Mouse (Mus musculus) thymus, postnatal 25 days (tissue): ENCODE results near the gene Cdkn3.
"Not testable (repeated sequence)": the region's sequence is repeated elsewhere in the genome, so short reads cannot be mapped to it uniquely, and the experiment has no call there.

Experiments
- DNase-seq: peaks from one replicate; pipeline ENCODE4 v3.0.0; 2022

The Cdkn3 gene

DNA sequence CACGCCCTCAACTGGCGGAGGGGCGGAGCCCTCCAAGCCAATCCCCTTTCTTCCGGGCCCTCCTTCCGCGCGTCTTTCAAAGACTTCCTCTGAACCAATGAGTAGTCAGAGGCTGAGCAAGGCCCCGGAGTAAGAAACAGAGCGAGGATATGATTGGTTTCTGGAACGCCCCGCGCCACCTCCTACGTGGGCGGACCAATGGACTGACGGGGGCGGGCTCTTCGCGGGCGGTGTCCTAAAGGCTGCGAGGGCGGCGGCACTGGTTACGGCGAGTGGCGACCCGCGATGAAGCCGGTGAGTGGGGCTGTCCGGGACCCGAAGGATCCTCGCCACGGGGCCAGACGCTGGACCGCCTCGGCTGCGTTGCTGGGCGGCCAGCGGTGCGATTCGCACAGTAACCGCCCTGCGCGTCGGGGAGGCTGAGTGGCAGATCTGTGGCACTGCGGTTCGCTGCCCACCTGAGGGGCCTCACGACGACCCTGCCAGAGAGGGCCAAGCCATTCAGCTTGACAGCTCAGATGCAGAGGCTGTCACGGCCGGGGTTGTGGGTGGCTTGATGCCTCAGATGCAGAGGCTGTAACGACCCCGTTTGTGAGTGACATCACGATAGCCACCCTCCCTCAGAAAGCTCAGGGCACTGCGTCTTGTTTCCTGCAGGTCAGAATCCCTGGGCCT lies at the start of gene Cdkn3:
Gene Cdkn3 (plus strand): TSS at position 187 of the 675 bp plus-strand sequence.
- DNase-seq: peak; percentile 91

DNA sequence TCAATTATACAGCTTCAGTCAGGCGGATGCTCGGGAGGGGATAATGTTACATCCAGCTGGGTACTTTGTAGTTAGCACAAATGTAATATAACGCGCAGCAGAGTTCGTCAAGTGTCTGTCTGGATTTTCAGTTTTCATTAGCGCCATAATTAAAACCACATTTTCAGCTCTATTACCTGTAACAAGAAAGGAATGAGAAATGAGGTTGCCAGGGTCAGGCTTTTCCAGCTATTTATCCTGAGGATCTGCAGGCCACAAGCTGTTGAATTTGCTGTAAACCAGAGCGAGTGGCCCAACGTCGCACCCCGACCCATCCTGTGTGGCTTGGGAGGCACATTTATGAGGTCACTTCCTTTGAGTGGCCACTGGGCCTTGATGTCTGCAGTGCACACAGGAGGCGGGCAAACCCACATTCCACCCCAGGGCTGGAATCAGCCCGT lies 41.8 kb upstream of the Cdkn3 start:
- DNase-seq: no peak

DNA sequence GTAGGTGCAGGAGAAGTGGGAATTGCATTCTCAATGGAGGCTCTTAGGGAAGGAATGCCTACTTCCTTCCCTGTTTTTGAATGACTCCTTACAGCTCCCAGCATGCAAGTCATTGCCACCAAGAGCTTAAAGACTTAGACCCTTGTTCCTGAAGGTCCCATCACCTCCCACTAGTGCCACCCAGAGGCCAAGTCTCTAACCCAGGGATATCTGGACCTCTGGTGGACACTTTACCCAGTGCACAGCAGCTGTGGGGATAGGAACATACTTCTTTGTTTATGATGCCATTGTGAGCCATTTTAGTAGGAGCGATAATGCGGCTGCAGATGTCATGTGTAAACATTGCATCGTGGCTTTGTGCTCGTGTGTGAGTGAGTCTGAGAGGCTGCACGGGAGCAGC lies 38.3 kb upstream of the Cdkn3 start:
- DNase-seq: no peak

DNA sequence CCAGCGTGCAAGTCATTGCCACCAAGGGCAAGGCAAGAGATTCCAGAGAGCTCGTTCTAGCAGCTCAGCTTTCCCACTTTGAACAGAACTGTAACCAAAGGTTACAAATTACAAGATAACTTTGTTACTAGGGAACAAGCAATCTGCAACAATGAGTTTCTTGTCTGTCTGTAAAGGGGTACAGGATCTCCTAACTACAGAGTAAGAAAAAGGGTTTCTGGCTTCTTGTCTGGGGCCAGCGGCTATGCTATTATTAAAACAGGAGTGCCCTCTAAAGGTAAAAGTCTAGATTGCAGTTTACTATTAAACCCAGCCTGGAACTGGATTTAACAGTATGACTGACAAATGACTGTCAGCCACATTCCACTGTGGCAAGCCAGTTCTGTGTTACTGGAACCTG lies 36.5 kb upstream of the Cdkn3 start:
- no peak for DNase-seq

DNA sequence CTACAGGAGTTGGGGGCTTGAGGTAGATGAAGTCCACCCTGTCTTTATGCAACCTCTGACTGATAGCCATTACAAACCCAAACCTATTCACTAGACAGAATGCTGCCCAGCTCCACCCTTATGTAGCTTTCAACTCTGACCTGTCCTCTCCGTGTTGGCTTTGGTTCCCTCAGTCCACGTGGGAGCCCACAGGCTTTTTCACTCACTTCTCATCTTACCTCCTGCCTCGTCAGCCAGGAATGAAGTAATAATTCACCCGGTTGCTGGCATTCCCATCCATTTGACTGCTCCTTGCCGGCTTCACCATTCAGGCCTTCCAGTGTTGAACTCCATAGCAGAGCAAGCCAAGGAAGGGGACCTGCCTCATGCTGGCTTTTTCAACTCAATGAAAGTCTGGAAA lies 35.4 kb upstream of the Cdkn3 start:
- no peak for DNase-seq

DNA sequence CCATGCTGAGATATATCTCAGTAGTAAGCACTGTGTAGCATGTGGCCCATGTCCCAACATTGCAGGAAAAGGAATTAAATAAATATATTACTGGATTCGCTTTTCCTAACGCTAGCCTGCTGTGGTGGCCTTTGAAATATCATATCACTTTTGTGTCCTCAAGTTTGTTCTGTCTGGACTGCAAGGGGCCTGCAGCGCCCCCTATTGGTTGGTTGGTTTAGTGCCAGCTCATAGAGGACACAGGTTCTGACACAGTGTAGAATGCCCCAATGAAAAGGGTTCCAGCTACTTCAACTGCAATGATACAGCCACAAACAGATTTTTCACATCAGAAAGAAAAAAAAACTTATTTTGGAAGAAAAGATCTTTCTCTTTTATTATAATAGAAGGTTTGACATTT lies 34.6 kb upstream of the Cdkn3 start:
- peak; percentile 26 for DNase-seq

DNA sequence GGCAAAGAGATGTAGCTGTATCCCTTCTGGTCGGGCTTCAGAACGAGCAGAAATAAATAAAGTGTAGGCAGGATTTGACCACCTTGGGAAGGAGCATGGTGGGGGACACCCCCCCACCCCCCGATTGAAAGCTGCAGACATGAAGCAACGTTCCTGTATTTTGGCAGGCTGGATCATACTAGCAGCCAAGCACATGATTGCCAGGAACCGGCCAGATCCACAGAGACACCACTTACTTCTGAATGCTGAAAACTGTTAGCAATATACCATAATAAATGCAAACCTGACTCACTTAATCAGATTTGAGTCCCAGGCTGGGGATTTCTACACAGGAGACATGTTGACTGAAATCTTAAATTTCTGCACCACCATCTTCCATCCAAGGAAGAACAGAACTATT lies 26.1 kb upstream of the Cdkn3 start:
- no peak for DNase-seq

DNA sequence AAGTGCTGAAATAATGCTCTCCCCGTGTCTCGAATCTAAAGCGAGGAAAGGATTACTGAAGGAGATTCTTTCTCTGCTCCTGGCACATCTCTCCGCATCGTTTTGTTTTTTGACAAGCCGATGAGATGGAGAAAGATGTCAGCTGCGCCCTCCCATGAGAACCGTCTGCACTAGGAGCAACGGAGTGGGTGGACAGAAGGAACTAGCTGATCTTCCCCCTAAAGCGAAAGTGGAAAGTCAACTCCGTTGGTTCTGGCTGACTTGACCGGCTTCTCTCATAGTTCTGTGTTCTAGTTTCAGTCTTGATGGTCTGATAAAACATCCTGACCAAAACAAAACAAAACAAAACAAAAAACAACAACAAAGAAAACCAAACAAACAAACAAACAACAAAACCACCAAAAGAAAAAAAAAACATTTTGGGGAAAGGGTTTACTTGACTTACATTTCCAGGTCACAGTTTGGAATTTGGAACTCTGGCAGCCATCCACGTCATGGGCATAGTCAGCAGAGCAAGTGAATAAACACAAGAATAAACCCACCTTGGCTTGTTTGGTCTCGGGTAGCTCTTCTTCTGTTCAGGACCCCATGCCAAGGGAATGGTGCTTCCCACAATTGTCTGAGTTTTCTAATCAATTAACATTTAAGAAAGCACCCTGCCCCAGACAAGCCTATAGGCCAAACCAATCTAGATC lies 25.4 kb upstream of the Cdkn3 start:
- no peak for DNase-seq

DNA sequence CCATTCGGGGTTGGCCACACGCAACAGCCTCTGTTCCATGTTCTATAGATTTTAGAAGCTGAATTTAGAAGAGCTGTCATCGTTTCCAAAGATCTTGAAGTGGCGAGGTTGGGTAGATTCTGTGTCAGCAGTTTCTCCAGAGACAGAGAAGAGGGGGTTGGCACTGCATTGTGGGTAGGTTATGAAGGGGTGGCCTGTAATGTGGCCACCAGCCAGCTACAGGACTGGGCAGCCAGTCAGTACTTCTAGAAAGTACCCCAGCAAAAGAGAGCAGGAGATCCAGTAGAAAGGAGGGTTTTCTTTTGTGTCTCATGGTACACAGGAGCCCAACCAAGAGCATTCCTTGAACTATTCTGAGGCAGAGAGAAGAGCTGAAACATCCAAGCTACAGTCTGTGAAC lies 24.0 kb upstream of the Cdkn3 start:
- DNase-seq: no peak

DNA sequence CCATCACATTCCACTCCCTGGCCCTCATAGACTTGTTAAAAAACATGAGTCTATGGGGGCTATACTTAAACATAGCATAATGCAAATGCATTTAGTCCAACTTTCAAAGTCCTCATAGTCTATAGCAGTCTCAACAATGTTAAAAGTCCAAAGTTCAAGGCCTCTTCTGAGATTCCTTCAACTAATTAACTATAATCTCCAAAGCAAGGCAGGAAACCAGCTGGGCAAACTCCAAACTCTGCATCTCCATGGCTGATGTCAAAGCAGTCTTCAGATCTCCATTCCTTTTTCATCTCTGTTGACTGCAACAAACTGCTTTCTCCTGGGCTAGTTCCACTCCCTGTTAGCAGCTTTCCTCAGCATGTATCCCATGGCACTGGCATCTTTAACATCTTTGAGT lies 23.0 kb upstream of the Cdkn3 start:
- not testable (repeated sequence) for DNase-seq

DNA sequence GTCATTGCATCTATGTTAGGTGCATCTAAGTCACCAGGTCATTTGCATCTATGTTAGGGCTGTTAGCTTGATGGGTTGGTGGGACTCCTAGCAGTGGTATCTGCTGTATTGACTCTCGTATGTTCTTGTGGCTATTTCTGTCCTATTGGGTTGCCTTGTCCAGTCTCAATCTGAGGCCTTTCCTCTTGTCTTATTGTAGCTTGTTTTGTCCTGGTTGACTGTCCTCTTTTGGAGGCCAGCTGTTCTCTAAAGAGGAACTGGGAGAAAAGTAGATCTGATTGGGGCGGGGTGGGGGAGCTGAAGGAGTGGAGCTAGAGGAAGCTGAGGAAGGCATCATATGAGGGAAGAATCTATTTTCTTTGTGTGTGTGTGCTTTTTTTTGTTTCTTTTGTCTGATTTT lies 17.7 kb upstream of the Cdkn3 start:
- no peak for DNase-seq

DNA sequence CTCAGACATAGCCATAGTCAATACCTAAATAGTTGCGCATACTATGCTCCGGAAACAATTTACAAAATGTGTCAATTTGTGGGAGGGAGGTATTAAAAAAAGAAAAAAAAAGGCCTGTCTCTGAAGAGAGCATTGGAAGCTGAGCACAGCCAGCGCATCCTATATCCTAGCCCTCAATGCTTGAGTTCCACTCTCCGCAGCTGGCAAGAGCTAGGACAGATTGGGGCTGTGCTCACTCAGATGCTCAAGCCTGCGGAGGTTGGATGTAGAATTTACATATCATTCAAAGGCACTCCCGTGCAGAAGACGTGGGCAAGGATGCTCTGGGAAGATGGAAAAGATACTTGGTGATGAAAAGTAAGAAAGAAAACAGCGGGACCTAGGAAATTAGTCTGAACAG lies 14.9 kb upstream of the Cdkn3 start:
- no peak for DNase-seq

DNA sequence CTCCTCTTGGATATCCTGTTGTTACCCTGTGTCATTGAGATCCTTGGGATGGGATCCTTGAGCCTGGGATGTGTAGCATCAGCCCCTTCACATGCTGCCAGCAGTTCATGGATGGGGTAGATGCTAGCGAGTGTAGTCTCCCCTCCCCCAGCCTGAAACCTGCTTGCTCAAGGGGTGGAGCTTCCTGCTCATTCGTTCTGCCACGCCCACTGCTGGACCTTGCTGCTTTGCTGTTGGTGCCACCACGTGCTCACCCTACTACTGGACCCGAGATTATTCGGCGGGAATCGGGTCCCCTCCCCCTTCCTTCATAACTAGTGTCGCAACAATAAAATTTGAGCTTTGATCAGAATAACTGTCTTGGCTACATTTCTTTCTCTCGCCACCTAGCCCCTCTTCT lies 6.0 kb upstream of the Cdkn3 start:
- DNase-seq: not testable (repeated sequence)

DNA sequence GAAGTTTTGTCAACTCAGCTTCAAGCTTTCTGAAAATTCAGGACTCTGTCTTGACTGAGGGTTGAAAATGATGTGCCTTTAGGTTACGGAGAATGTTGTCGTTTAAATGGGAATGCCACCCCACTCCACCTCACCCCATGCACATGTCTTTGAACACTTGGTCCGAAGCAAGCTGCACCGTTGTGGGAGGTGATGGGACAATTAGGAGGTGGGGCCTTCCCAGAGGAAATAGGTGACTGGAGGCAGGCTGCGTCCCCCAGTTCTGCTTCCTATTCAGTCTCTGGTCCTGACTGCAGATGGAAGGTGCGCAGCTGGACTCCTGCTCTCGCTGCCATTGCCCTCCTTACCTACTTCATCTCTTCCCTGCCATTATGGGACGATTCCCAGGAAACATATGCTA lies 4.5 kb upstream of the Cdkn3 start:
- no peak for DNase-seq

DNA sequence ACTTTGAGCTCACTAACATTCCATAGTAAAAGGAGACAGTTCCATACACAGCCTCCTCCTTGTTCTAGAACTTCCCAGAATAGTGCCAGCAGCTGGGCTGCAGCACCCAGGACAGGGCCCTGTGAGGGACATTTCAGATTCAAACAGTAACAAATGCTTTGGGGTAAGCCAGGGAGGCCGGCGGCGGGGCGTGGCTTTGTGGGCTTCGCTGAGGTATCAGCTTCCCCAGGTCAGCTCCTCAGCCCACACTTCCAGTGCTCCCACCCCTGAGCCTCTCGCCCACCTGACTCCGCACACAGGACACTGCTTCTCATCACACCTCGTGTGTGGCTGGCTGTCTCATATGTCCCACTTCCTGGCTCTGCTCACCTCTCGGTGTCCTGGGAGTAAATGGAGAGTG lies 2.6 kb upstream of the Cdkn3 start:
- DNase-seq: no peak

DNA sequence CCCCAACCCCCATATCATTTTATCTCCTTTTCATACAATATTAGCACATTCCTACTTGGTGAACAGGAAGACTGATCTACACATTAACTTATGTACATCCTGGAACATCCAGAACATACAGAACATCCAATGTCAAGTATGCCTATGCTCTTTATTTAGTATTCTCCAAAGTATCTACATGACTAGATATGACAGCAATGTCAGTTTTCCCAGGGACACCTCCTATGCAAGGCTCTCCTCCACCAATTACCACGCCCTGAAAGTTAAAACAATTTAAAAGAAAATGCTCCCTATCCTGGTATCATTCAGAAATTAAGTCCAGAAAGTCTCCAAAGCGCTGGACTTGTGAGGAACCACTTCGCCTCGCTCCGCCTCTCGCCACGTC lies 379 bp upstream of the Cdkn3 start:
- no peak for DNase-seq

DNA sequence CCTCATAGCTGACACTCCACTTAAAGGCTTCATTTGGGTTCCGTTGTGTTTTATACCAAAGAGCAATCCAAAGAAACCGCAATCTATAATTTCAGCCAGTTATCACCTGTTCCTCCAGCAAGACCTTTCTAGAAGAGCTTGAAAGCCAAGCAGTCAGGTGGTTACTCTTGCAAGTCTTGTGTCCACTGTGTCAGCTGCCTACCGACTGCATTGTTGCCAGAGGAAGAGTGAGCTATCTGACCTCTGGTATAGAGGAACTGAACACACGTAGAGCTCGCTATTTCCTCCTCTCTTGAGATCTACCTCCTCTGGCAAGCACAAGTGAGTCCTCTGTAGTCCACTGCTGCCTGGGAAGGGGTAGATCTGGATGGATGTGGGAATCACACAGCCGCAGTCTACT lies 845 bp downstream of the Cdkn3 start:
- DNase-seq: peak; percentile 6

DNA sequence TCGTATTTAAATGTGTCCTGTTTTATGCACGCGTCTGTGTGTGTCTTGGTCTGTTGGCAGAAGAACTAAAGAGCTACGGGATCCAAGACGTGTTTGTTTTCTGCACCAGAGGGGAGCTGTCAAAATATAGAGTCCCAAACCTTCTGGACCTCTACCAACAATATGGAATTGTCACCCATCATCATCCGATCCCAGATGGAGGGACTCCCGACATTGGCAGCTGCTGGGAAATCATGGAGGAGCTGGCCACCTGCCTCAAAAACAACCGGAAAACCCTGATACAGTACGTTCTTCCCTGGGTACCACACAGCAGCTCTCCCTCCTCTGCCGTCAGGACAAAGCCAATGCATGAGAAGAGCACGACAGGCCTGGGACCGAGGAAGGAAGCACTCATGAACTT lies 6.8 kb downstream of the Cdkn3 start:
- no peak for DNase-seq

DNA sequence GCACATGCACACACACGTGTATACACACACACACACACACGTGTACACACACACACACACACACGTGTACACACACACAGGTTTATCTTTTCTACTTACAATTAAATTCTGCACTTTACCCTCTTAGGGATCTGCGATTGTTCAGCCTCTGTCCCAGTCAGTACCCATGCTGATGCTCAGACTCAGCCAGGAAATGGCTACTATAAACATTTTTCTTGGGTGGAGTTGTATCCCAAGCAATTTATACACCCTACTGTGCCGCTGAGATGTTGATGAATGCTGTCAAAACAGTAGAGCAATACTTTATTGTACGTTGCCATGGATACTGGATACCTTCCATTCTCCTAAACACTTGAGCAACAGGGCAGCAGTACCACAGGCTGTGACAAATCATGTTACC lies 9.7 kb downstream of the Cdkn3 start:
- no peak for DNase-seq

DNA sequence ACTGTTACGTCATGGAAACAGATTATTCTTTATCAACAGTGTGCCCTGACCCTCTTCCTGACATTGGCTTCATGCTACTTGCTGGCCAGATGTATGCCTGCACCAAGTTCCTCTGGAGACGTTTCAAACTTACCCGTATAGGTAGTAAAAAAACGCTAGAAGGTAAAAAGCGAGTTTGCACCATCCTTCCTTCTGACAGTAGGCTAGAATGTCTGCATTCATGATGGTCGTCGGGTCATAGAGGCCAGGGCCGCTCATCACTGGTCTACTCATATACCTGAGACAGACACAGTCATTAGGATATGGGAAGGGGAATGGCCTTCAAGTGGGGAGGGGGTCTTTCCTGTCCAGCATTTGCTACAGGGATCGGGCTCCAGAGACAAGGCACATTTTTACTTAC lies 18.4 kb downstream of the Cdkn3 start:
- no peak for DNase-seq

DNA sequence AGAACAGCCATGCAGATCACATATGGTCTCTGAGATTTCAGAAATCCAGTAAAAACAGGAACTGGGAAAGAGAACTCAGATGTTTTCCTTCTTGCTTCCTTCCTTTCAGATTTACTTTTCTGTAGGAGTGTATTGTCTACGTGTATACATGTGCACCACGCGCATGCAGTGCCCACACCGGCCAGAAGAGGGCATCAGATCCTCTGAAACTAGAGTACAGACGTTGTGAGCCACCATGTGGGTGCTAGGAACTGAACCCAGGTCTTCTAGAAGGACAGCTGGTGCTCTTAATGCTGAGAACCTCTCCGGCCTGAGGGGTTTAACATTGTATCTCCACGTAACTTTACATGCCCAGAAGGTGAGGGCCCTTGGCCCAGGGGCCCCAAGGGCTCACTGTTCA lies 18.9 kb downstream of the Cdkn3 start:
- no peak for DNase-seq

DNA sequence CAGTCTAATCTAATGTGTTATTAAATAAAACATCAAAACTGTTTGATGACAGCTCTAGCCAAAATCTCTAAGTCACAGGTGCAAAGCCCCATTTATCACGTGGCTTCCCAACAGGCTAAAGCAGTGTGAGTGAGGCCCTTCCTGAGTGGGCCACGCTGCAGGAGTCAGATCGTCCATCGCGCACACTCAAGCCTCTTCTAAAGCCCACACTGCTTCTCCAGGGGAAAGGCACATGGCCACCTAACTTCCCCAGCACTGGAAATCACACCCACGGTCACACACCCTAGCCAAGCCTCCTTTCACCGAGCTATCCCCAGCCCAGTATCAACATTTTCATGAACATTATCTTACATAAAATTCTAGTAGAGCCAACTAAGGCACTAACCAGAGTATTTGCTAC lies 20.7 kb downstream of the Cdkn3 start:
- no peak for DNase-seq

DNA sequence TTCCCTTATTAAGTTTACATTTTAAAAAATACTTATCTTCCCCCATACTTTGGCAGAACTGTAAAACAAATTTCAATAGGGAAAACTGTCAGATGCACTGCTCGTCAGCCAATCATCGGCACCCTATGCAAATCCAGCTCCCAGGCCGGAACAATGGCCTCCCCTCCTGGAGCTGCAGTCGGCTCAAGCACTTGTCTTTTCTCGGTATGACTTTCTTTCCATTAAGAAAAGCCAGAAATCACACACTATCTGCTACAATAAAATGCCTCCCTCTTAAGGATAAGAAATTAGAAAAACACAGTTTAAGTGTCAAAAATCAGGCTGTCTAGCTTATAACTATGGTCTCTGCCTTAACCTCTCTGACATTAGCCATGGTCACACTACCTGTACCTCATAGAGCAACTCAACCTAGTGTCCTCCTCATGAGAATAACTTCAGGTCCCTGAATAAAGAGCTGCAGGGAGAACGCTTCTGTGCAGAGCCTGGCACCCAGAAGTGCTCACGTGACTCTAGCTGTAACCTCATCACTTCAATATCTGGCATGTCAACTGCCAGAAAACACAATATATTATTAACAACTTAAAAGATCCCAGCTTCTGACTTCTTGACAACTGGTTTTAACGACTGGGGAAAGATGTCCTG lies 22.0 kb downstream of the Cdkn3 start:
- DNase-seq: no peak

DNA sequence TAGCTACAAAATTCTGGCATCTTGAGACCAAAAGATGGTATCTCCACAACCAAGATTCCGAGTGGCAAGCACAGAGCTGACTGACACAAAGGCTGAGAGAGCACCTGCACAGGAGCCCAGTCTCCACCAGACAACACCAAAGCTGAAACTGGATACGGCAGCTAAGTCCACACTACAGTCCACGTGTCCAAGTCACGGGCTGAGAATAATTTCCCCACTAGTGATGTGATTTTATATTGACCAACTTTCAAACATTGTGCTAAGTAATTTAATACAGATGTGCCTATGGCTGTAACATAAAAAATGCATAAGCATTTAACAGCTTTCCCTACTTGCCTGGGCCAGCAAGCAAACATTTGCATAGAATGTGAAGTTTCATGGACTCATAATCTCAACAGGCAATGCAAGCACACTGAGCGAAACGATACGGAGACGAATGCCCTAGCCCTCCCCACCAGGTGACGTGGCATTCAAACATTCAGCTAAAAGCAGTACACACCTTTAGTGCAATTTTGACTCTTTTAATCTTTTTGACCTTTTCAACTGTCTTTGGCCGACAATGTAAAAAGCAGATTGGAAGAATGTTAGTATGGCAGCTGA lies 23.1 kb downstream of the Cdkn3 start:
- DNase-seq: no peak
